Mouse (Mus musculus) heart, adult 18-20 months (tissue): Measurements from ENCODE around the gene Bcl2l1. TPM values are rescaled to one million over a fixed set of nuclear protein-coding genes. Genes with fewer than 3 reads are reported as not detected.

Experiments
- DNase-seq, 2 experiments: peaks; one replicate each; pipeline ENCODE4 v3.0.0; 2021 to 2022; ENCODE audit warnings: mixed read lengths in 1 of 2
- total RNA-seq, 2 experiments: library from RNA; stranded (reverse); gene quantifications; 2 replicates each; pipeline ENCODE4 v1.2.3; 2021

The Bcl2l1 gene
- total RNA-seq, 2 experiments from 2014 or later = 77.8 to 111 TPM

GRCm38 (mm10) chr2:152803081-152803480 is 28.4 kb downstream of the Bcl2l1 start:
- DNase-seq = no peak

GRCm38 (mm10) chr2:152802303-152802702 is 29.2 kb downstream of the Bcl2l1 start:
- no peak for DNase-seq

GRCm38 (mm10) chr2:152800762-152801113 is 30.8 kb downstream of the Bcl2l1 start:
- DNase-seq = no peak

- no peak for DNase-seq
These were observed 31.4 kb downstream of the Bcl2l1 start for GRCm38 (mm10) chr2:152799954-152800761.

- DNase-seq = no peak
These were observed 33.9 kb downstream of the Bcl2l1 start for GRCm38 (mm10) chr2:152797589-152797988.

- no peak for DNase-seq
These were observed 37.2 kb downstream of the Bcl2l1 start for GRCm38 (mm10) chr2:152794281-152794827.

GRCm38 (mm10) chr2:152793381-152793780 is 38.1 kb downstream of the Bcl2l1 start:
- DNase-seq = no peak

GRCm38 (mm10) chr2:152792461-152792860 is 39.1 kb downstream of the Bcl2l1 start:
- DNase-seq = peak; percentile 71 to 76

- DNase-seq = peak in 1 of 2 experiments; percentile 84
These were observed 41.9 kb downstream of the Bcl2l1 start for GRCm38 (mm10) chr2:152789591-152789999.

- peak; percentile 78 to 80 for DNase-seq
These were observed 42.6 kb downstream of the Bcl2l1 start for GRCm38 (mm10) chr2:152788892-152789421.

GRCm38 (mm10) chr2:152787543-152787942 is 44.0 kb downstream of the Bcl2l1 start:
- DNase-seq = no peak

GRCm38 (mm10) chr2:152787136-152787535 is 44.4 kb downstream of the Bcl2l1 start:
- peak in 1 of 2 experiments; percentile 44 for DNase-seq

GRCm38 (mm10) chr2:152785446-152786350 is 45.8 kb downstream of the Bcl2l1 start:
- DNase-seq = peak; percentile 93 to 98

- no peak for DNase-seq
These were observed 46.9 kb downstream of the Bcl2l1 start for GRCm38 (mm10) chr2:152784640-152785039.

GRCm38 (mm10) chr2:152783241-152783640 is 48.3 kb downstream of the Bcl2l1 start:
- DNase-seq = no peak

GRCm38 (mm10) chr2:152782656-152783055 is 48.9 kb downstream of the Bcl2l1 start:
- no peak for DNase-seq

- peak; percentile 51 to 52 for DNase-seq
These were observed 50.4 kb downstream of the Bcl2l1 start for GRCm38 (mm10) chr2:152781031-152781711.

GRCm38 (mm10) chr2:152780466-152780865 is 51.1 kb downstream of the Bcl2l1 start:
- no peak for DNase-seq

- no peak for DNase-seq
These were observed 54.4 kb downstream of the Bcl2l1 start for GRCm38 (mm10) chr2:152777081-152777480.

GRCm38 (mm10) chr2:152776435-152776834 is 55.1 kb downstream of the Bcl2l1 start:
- no peak for DNase-seq

- DNase-seq = no peak
These were observed 55.5 kb downstream of the Bcl2l1 start for GRCm38 (mm10) chr2:152776019-152776418.

- DNase-seq = no peak
These were observed 56.2 kb downstream of the Bcl2l1 start for GRCm38 (mm10) chr2:152775357-152775756.
